Mouse (Mus musculus) myocyte (in vitro differentiated cells): ENCODE measurements around the gene Kcnd2.

Experiments used
- CEBPB ChIP-seq: IDR thresholded peaks from 2 replicates; pipeline ENCODE4 v1.6.1; 2011; ENCODE audit warnings: mild to moderate bottlenecking, moderate library complexity; ENCODE audit not compliant: poor library complexity, insufficient read depth, severe bottlenecking
- E2F4 ChIP-seq: IDR thresholded peaks from one replicate; pipeline ENCODE4 v1.6.1; 2011; ENCODE audit warnings: mild to moderate bottlenecking, control low read depth, moderate library complexity; ENCODE audit not compliant: insufficient read depth
- MAX ChIP-seq: IDR thresholded peaks from one replicate; pipeline ENCODE4 v1.6.1; 2011; ENCODE audit warnings: low read depth, mild to moderate bottlenecking, control low read depth
- MYOD1 ChIP-seq, 3 experiments: IDR thresholded peaks; one replicate each; pipeline ENCODE4 v1.6.1; 2011; ENCODE audit warnings: control low read depth in 2 of 3, low read depth in 2 of 3, mild to moderate bottlenecking in 2 of 3, moderate library complexity in 1 of 3; ENCODE audit not compliant: insufficient read length in 2 of 3, control insufficient read depth in 1 of 3
- MYOG ChIP-seq, 3 experiments: IDR thresholded peaks; one replicate each; pipeline ENCODE4 v1.6.1; 2011; ENCODE audit warnings: control low read depth in 2 of 3, low read depth in 2 of 3, mild to moderate bottlenecking in 2 of 3; ENCODE audit not compliant: insufficient read length in 2 of 3, control insufficient read depth in 1 of 3, insufficient read depth in 1 of 3
- POLR2A ChIP-seq: IDR thresholded peaks from one replicate; pipeline ENCODE4 v1.6.1; 2011; ENCODE audit warnings: low read depth, mild to moderate bottlenecking, control low read depth, moderate library complexity; ENCODE audit not compliant: insufficient read length
- POLR2AphosphoS2 ChIP-seq: IDR thresholded peaks from one replicate; pipeline ENCODE4 v1.6.1; 2011; ENCODE audit warnings: low read depth, control low read depth; ENCODE audit not compliant: insufficient read length
- TCF12 ChIP-seq: IDR thresholded peaks from one replicate; pipeline ENCODE4 v1.6.1; 2011; ENCODE audit warnings: mild to moderate bottlenecking, control low read depth; ENCODE audit not compliant: poor library complexity, insufficient read depth, severe bottlenecking
- USF1 ChIP-seq: IDR thresholded peaks from one replicate; pipeline ENCODE4 v1.6.1; 2011; ENCODE audit warnings: low read depth, mild to moderate bottlenecking, control low read depth, moderate library complexity

- TF ChIP-seq USF1 (no peak), MYOD1 (IDR thresholded peaks at IDR 0.05; ENCODE audit: control insufficient read depth in 1 of 3, insufficient read length in 2 of 3, low read depth in 2 of 3) (no peak), CEBPB (no peak), POLR2A (no peak), TCF12 (no peak), MAX (no peak), POLR2AphosphoS2 (no peak), MYOG (IDR thresholded peaks at IDR 0.05; ENCODE audit: control insufficient read depth in 1 of 3, insufficient read depth in 1 of 3, insufficient read length in 2 of 3, low read depth in 2 of 3) (no peak), E2F4 (no peak)
Observed at GRCm38 (mm10) chr6:21310159-21310558, 94.9 kb downstream of the Kcnd2 start.
